Mouse (Mus musculus) bone marrow macrophage, adult 2 months (primary cell): ENCODE measurements around the gene Acox1.

ENCODE experiments used
- CTCF ChIP-seq: IDR thresholded peaks from 2 replicates; pipeline ENCODE4 v1.5.1; 2012; ENCODE audit warnings: low read depth, mild to moderate bottlenecking, low read length, moderate library complexity
- POLR2A ChIP-seq: IDR thresholded peaks from 2 replicates; pipeline ENCODE4 v1.6.1; 2012; ENCODE audit warnings: mild to moderate bottlenecking, low read depth, low read length, borderline replicate concordance

GRCm38 (mm10) chr11:116215991-116216390, 17.1 kb upstream of the Acox1 start:
- no peak for TF ChIP-seq POLR2A
- TF ChIP-seq CTCF, result no peak
